Mouse (Mus musculus) thymus, adult 2 months (tissue): ENCODE measurements around the gene Sbk3. TPM values are rescaled to one million over a fixed set of nuclear protein-coding genes. Genes with fewer than 3 reads are reported as not detected.

Experiments used
- DNase-seq: peaks from one replicate; pipeline ENCODE4 v3.0.0; 2021
- H3K27ac ChIP-seq: fragments of 200-500 bp; 2 replicates; pipeline ENCODE4 v1.5.1; 2012; ENCODE audit warnings: low read length, control low read depth; ENCODE audit not compliant: control insufficient read depth, insufficient read depth
- H3K27me3 ChIP-seq: fragments of 200-500 bp; 2 replicates; pipeline ENCODE4 v1.6.1; 2012; ENCODE audit warnings: mild to moderate bottlenecking, low read length, moderate library complexity, mixed read lengths; ENCODE audit not compliant: control insufficient read depth, insufficient read depth
- H3K36me3 ChIP-seq: fragments of 200-500 bp; 2 replicates; pipeline ENCODE4 v1.6.1; 2012; ENCODE audit warnings: mild to moderate bottlenecking, low read length, moderate library complexity; ENCODE audit not compliant: control insufficient read depth, insufficient read depth
- H3K4me1 ChIP-seq: fragments of 200-500 bp; replicated peaks from 2 replicates; pipeline ENCODE4 v1.6.1; 2012; ENCODE audit warnings: low read length; ENCODE audit not compliant: control insufficient read depth, insufficient read depth
- H3K4me3 ChIP-seq: fragments of 200-500 bp; 2 replicates; pipeline ENCODE4 v1.5.1; 2012; ENCODE audit warnings: mild to moderate bottlenecking, low read length, control low read depth, moderate library complexity; ENCODE audit not compliant: control insufficient read depth, insufficient read depth
- CTCF ChIP-seq: fragments of 200-500 bp; IDR thresholded peaks from 2 replicates; pipeline ENCODE4 v1.5.1; 2012; ENCODE audit warnings: mild to moderate bottlenecking, control low read depth, low read length, moderate library complexity, borderline replicate concordance; ENCODE audit not compliant: control insufficient read depth, poor library complexity, insufficient read depth; ENCODE audit errors: extremely low read depth
- POLR2A ChIP-seq: fragments of 200-500 bp; IDR thresholded peaks from 2 replicates; pipeline ENCODE4 v1.6.1; 2012; ENCODE audit warnings: mild to moderate bottlenecking, low read length, control low read depth, moderate library complexity; ENCODE audit not compliant: control insufficient read depth, poor library complexity, insufficient read depth; ENCODE audit errors: extremely low read depth
- WGBS: fragments of 180-500 bp; shearing (Covaris S2); methylation state at CpG from one replicate; pipeline ENCODE4 v1.1.7; 2018; 5-methylcytosine and 5-hydroxymethylcytosine counted together
- polyA plus RNA-seq: library from polyadenylated mRNA; depleted of rRNA; stranded (reverse); fragments of >200 nt; gene quantifications from 2 replicates; pipeline ENCODE4 v1.2.3, GENCODE M21; 2012

The Sbk3 gene
- polyA plus RNA-seq, 1 experiment, result 3.7 TPM

DNA sequence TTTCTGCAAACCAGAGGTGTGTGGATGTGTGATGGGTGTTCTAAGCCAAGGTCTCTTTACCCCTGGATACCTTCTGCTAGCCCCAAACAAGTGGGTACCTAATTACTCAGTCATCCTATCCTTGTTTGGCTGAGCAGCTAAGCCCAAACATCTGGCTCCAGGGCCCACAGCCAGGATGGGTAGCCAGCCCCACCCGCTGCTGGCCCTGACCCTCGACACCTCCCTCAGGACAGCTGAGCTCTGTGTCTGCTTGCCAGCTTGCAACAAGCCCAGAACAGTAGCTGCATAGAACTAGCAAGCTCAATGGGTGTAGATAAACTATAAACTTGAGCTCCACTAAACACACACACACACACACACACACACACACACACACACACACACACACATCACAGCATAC lies 23.1 kb downstream of the Sbk3 start:
- peak overlapping the region; percentile 27; the same call in 1 of the 2 replicates for H3K27ac ChIP-seq
- H3K27me3 ChIP-seq, result no peaks in the 10 kb centered on the region
- DNase-seq, result no peak
- WGBS, result 89% methylated on average over 2 of the region's 2 CpGs
- H3K4me1 ChIP-seq, result peaks cover 8% of the 10 kb centered on the region
- H3K36me3 ChIP-seq, result no peaks in the 10 kb centered on the region
- TF ChIP-seq POLR2A (no peak), CTCF (no peak)
- no peak overlapping the region for H3K4me3 ChIP-seq

DNA sequence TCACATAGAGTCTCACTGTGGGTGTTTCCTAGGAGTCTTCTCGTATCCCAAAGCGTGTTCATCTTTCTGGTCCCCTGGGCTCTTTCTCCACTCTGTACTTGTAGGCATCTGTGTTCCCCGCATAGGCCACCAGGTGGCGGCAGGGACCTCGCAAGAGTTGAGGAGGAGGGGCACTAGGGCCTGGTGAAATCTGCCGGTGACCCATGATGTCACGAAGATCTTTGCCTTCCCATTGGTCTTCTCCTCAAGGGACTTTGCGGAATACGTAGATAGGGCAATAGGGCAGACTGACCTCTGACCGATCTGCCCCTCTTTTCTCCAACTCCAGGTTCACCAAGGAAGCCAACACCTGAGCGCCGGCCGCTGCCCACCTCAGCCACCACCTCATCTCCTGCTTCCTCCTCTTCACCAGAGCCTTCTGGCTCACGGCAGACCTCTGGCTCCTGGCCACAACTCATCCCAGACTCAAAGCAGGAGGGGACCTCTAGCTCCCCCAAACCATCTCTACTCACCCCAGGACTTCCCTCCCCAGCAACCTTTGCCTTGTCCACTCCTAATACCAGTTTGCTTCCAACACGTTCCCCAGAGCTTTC lies 27.6 kb downstream of the Sbk3 start:
- peaks cover 8% of the 10 kb centered on the region for H3K4me1 ChIP-seq
- H3K4me3 ChIP-seq, result peak overlapping the region; percentile 44
- peak; percentile 88 for TF ChIP-seq CTCF
- TF ChIP-seq POLR2A, result no peak
- no peak overlapping the region for H3K27ac ChIP-seq
- 8% methylated on average over 15 of the region's 15 CpGs for WGBS
- no peaks in the 10 kb centered on the region for H3K27me3 ChIP-seq
- DNase-seq, result peak; percentile 93
- no peaks in the 10 kb centered on the region for H3K36me3 ChIP-seq

DNA sequence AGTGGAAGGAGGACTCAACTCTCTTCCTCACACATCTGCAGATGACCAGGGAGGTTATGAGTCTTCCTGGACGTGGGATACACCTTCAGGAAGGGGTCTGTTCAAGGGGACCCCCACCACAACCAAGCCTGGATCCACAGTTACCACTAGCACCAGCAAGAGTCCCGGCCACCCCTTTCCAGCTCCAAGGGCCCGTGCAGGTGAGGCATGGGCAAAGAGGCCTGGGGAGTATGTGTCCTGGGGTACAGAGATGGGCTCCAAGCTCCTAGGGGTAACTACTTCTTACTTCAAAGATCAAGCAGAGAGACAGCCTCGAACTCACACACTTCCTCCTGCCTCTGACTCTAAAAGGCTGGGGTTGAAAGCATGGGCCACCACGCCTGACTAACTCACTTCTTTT lies 28.3 kb downstream of the Sbk3 start:
- WGBS, result 54% methylated on average over 5 of the region's 5 CpGs
- no peak for DNase-seq

DNA sequence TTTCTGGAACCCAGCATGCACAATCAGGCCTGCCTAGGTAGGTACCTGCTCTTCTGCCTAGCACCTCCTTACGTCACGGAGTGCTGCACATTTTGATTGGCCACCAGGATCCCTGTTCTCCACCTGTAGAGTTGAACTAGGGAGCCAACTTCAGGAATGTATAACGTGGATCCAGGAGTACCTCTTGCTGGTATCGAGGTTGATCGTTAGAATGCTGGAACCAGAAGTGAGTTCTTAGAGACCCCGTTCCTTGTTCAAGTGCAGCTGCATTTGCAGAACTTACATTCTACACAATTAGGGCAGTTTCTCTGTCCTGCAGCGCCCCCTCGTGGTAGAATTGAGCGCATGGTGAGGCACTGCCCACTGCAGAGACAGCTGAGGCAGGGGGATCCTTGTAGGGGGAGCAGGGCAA lies 30.9 kb downstream of the Sbk3 start:
- no peak for TF ChIP-seq POLR2A
- peak; percentile 77; the same call in 1 of the 2 replicates for TF ChIP-seq CTCF
- DNase-seq, result peak; percentile 84
- 16% methylated on average over 9 of the region's 9 CpGs for WGBS
- Histone ChIP-seq H3K27me3 (no peaks in the 10 kb centered on the region), H3K36me3 (no peaks in the 10 kb centered on the region), H3K4me3 (no peak overlapping the region), H3K4me1 (peaks cover 4% of the 10 kb centered on the region), H3K27ac (no peak overlapping the region)

More for the DNA sequence above, 28.3 kb downstream of the Sbk3 start:
- Histone ChIP-seq H3K4me3 (no peak overlapping the region), H3K36me3 (no peaks in the 10 kb centered on the region), H3K27ac (no peak overlapping the region), H3K27me3 (no peaks in the 10 kb centered on the region), H3K4me1 (peaks cover 5% of the 10 kb centered on the region)
- TF ChIP-seq POLR2A (no peak), CTCF (no peak)

DNA sequence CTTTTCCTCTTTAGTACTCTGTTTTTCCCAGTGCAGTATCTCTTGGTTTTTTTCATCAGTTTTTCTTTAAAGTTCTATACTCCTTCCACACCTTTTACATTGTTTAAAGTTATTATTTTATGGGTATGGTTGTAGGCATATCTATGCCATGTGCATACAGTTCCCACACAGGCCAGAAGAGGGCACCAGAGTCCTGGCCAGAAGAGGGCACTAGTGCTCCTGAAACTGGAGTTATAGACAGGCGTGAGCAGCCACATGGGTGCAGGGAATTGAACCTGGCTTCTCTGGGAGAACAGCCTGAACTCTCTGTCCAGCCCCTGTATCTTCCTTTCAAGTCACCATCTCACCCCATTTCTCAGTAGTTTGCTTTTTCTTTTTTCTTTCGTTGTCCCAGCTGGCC lies 32.5 kb downstream of the Sbk3 start:
- Histone ChIP-seq H3K27ac (no peak overlapping the region), H3K27me3 (no peaks in the 10 kb centered on the region), H3K4me3 (no peak overlapping the region), H3K4me1 (peaks cover 2% of the 10 kb centered on the region), H3K36me3 (no peaks in the 10 kb centered on the region)
- peak; percentile 84 for DNase-seq
- TF ChIP-seq CTCF (peak; percentile 59; the same call in 1 of the 2 replicates), POLR2A (no peak)
- WGBS, result 35% methylated on average over 2 of the region's 2 CpGs

DNA sequence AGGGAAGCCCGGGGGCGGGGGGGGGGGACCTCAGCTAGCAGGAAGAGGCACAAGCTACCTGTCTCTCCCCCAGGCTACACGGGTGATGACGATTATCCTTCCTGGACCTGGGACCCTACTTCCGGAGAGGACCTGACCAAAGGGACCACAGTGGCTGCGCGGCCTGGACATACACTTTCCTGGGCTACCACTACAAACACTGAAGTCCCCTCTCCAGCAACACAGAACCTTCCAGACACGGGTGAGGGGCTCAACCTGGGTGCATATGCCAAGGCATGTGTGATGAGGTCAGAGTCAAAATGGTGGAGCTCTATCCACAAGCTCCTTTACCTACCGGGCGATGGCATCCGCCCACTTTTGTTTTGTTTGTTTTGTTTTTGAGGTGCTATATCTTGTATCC lies 33.6 kb downstream of the Sbk3 start:
- Histone ChIP-seq H3K4me3 (no peak overlapping the region), H3K36me3 (no peaks in the 10 kb centered on the region)
- 77% methylated on average over 11 of the region's 11 CpGs for WGBS

More for the DNA sequence above, 33.6 kb downstream of the Sbk3 start:
- Histone ChIP-seq H3K27me3 (no peaks in the 10 kb centered on the region), H3K27ac (no peak overlapping the region), H3K4me1 (no peaks in the 10 kb centered on the region)
- DNase-seq, result no peak
- no peak for TF ChIP-seq POLR2A
- TF ChIP-seq CTCF, result no peak
